Mouse (Mus musculus) kidney, adult 2 months (tissue): ENCODE measurements around the gene Wdfy4.

Experiments used
- CTCF ChIP-seq: fragments of 200-500 bp; conservative IDR thresholded peaks from 2 replicates; pipeline ENCODE4 v1.5.1; 2011; ENCODE audit warnings: low read depth, mild to moderate bottlenecking, control low read depth, low read length, moderate library complexity, mixed read lengths; ENCODE audit not compliant: insufficient read depth, insufficient read length
- POLR2A ChIP-seq: fragments of 200-500 bp; IDR thresholded peaks from one replicate; pipeline ENCODE4 v1.6.1; 2011; ENCODE audit warnings: low read depth, low read length, control low read depth

DNA sequence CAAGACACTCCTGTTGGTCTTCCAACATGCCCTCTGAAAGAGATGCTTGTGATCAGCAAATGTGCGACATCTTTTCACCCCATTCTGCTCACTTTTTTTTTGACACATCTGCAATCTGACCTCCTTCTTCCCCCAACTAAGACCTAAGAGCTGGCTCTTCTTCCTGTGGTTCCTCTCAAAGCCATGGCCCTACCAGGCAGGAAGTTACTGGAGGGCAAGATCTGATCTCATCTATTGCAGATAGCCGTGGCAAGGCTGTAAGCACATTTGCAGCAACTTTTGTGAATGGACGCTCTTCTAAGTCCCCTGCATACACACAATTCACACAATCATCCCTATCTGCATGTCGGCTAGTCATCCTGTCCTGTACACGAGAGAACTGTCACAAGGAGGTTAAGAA is 85.4 kb downstream of the Wdfy4 start:
- TF ChIP-seq POLR2A (no peak), CTCF (no peak)
